Mouse (Mus musculus): ENCODE results near the gene Kif18a. TPM values are rescaled to one million over a fixed set of nuclear protein-coding genes. Genes with fewer than 3 reads are reported as not detected.

Kif18a gene
- polyA plus RNA-seq, 1 experiment, result 11.0 TPM

DNA sequence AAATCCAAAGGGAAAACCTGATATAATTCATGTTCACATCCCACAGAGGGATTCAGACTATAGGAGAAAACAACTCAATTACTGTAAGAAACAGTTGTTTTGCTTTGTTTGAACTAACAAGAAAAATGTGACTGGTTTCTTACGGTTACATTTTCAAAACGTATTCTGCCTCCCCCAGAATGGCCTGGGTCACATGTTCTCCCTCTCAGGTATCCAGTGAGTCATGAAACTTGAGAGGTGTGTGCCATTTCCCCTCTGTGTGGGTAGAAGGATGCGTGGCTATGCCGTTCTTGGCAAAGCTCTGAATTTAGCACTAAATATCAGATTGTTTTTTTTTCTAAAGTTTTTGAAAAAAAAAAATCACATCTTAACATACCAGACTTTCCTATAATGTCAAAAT, 68.2 kb downstream of the Kif18a start:
- H3K4me1 ChIP-seq (ENCODE audit: control insufficient read depth, insufficient read depth, low read length), result no peaks in the 10 kb centered on the region
- no peak overlapping the region for H3K27ac ChIP-seq (ENCODE audit: insufficient read depth, low read length)
- H3K4me3 ChIP-seq (ENCODE audit: insufficient read depth, low read length), result no peak overlapping the region
- TF ChIP-seq CTCF (IDR thresholded peaks at IDR 0.05; ENCODE audit: borderline replicate concordance, insufficient read depth, low read length) (no peak), POLR2A (IDR thresholded peaks at IDR 0.05; ENCODE audit: low read depth, low read length) (no peak)

DNA sequence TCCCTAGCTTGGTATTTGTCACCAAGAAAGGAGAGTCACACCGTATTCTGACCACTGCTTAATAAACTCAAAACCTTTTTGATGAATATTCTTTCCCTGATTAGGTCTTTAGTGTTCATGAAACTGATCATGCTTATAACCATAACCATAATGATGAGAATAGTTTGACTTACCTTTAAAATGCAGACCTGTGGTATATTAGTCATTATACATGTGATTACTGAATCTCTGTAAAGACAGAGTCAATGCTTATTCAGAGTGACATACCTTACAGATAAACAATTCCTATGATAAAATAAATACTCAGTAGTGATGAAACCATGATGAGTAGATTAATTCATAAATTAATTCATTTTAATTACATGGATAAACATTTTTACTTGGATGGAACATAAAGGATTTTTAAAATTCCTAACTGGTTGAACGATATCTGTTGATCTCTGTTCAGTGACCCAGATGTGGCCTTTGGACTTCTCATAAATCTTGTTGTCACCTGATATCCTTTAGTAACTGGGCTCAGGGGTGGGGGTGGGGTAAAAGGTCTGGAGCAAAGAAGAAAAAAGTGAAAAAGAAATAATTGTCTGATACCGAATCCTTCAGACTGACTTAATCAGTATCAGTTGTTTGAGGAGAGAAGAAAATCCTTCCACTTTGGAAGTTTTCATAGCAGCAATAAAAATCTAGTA, 78.1 kb downstream of the Kif18a start:
- no peak overlapping the region for H3K4me3 ChIP-seq (ENCODE audit: insufficient read depth, low read length)
- no peaks in the 10 kb centered on the region for H3K4me1 ChIP-seq (ENCODE audit: control insufficient read depth, insufficient read depth, low read length)
- TF ChIP-seq CTCF (IDR thresholded peaks at IDR 0.05; ENCODE audit: borderline replicate concordance, insufficient read depth, low read length), result no peak
- no peak for TF ChIP-seq POLR2A (IDR thresholded peaks at IDR 0.05; ENCODE audit: low read depth, low read length)
- no peak overlapping the region for H3K27ac ChIP-seq (ENCODE audit: insufficient read depth, low read length)

DNA sequence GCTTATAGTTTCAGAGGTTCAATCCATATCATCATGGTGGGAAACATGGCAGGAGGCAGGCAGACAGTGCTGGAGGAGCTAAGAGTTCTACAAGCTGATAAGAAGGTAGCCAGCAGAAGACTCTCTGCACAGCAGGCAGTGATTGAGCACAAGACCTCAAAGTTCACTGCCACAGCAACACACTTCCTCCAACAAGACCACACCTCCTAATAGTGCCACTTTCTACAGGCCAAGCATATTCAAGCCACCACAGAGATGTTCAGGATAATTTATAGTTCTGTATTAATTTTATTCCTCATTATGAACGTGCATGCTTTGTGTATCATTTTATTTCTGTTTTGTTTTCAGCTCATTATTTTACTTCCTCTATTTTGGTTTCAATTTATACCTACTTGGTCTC, 85.4 kb downstream of the Kif18a start:
- H3K4me3 ChIP-seq (ENCODE audit: insufficient read depth, low read length), result no peak overlapping the region
- TF ChIP-seq POLR2A (IDR thresholded peaks at IDR 0.05; ENCODE audit: low read depth, low read length) (no peak), CTCF (IDR thresholded peaks at IDR 0.05; ENCODE audit: borderline replicate concordance, insufficient read depth, low read length) (no peak)
- H3K27ac ChIP-seq (ENCODE audit: insufficient read depth, low read length), result no peak overlapping the region
- H3K4me1 ChIP-seq (ENCODE audit: control insufficient read depth, insufficient read depth, low read length), result no peaks in the 10 kb centered on the region

DNA sequence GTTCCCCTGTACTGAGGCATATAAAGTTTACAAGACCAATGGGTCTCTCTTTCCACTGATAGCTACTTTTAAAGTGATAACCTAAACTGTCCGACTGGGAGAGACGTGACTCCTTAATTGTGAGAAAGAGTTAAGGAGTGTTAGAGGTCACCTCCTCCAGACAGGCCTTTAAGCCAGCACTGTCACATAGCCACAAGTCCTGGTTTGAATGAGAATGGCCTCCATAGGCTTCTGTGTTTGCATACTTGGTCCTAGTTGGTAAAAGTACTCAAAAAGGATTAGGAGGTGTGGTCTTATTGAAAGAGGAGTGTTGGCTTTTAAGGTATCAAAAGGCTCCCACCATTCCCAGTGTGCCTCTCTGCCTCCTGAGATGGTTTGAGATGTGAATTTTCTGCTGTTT, 94.3 kb downstream of the Kif18a start:
- H3K27ac ChIP-seq (ENCODE audit: insufficient read depth, low read length), result no peak overlapping the region
- TF ChIP-seq CTCF (IDR thresholded peaks at IDR 0.05; ENCODE audit: borderline replicate concordance, insufficient read depth, low read length), result no peak
- no peak for TF ChIP-seq POLR2A (IDR thresholded peaks at IDR 0.05; ENCODE audit: low read depth, low read length)
- H3K4me3 ChIP-seq (ENCODE audit: insufficient read depth, low read length), result no peak overlapping the region
- H3K4me1 ChIP-seq (ENCODE audit: control insufficient read depth, insufficient read depth, low read length), result no peaks in the 10 kb centered on the region

DNA sequence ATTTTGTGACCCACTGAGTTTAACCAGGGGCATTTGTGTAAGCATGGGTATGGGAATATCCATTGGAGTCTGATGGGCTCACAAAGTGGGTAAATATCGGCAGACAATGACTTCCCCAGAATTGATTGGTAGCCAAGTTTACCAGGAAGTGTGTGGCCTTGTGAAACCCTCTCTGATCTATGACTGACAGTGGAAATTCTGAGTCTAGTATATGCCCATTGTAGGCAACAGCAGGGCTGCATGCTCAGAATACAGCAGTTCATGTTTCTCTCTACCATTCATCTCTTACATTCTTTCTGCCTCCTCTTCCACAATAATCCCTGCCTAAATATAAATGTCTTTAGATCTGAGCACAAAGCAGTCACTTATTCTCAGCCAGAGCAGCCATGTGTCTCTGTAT, 103.5 kb downstream of the Kif18a start:
- Histone ChIP-seq H3K27ac (ENCODE audit: insufficient read depth, low read length) (no peak overlapping the region), H3K4me1 (ENCODE audit: control insufficient read depth, insufficient read depth, low read length) (no peaks in the 10 kb centered on the region), H3K4me3 (ENCODE audit: insufficient read depth, low read length) (no peak overlapping the region)
- TF ChIP-seq POLR2A (IDR thresholded peaks at IDR 0.05; ENCODE audit: low read depth, low read length), result no peak

DNA sequence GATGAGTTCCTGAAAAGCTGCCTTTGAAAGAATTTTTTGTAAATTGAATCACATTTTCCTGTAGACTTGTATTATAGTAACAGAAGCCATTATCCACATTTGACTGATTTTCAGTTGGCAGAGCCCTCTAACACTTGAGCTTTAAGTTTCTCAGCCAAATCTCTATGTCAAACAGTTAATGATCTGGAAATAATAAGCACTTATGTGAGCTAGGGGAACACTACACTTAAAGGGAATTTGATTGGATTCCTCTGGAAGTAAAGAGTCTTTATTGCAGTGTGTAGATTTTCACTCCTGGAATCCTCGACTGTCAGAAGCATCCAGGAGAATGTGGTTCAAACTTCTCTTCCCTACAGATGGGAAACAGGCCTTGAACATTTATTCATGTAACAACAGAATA, 105.7 kb downstream of the Kif18a start:
- Histone ChIP-seq H3K4me1 (ENCODE audit: control insufficient read depth, insufficient read depth, low read length) (no peaks in the 10 kb centered on the region), H3K4me3 (ENCODE audit: insufficient read depth, low read length) (no peak overlapping the region), H3K27ac (ENCODE audit: insufficient read depth, low read length) (no peak overlapping the region)
- TF ChIP-seq CTCF (IDR thresholded peaks at IDR 0.05; ENCODE audit: borderline replicate concordance, insufficient read depth, low read length), result no peak
- TF ChIP-seq POLR2A (IDR thresholded peaks at IDR 0.05; ENCODE audit: low read depth, low read length), result no peak

DNA sequence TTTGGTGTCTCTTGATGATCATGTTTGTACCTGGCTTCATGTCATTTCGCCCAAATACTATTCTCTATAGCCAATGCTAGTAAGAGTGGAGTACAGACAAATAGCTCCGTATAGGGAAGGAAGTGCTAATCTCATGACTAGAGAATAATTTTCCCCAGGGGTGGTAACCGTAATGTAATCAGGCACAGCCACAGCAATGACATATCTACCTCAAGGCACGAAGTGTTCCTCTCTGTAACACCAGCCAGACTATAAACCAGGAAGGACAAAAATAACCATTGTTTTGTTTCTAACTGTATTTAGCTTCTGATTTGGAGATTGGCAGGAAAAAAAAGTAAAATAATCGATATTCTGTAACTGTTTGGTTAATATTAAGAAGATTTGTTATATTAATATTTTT, 108.2 kb downstream of the Kif18a start:
- no peak overlapping the region for H3K4me3 ChIP-seq (ENCODE audit: insufficient read depth, low read length)
- no peak for TF ChIP-seq POLR2A (IDR thresholded peaks at IDR 0.05; ENCODE audit: low read depth, low read length)
- no peak for TF ChIP-seq CTCF (IDR thresholded peaks at IDR 0.05; ENCODE audit: borderline replicate concordance, insufficient read depth, low read length)
- H3K27ac ChIP-seq (ENCODE audit: insufficient read depth, low read length), result no peak overlapping the region
- H3K4me1 ChIP-seq (ENCODE audit: control insufficient read depth, insufficient read depth, low read length), result no peaks in the 10 kb centered on the region

DNA sequence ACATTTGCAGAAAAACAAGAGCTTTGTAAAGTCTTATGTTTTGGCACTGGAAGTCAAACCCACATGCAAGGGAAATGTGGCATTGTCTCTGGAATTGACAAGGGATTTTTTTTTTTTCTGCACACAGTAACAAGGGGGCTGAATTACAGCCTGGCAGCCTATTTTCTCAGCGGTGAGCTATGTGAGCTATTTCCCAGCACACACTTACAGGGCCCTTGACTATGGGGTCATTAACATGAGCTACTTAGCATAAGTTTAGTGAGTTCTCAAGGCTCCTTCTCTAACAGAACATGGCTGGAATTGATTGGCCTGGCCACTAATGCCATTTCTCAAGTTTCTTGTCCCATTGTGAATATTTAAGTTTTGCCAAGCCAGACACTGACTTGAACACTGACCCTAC, 109.4 kb downstream of the Kif18a start:
- no peak for TF ChIP-seq POLR2A (IDR thresholded peaks at IDR 0.05; ENCODE audit: low read depth, low read length)
- TF ChIP-seq CTCF (IDR thresholded peaks at IDR 0.05; ENCODE audit: borderline replicate concordance, insufficient read depth, low read length), result no peak
- no peak overlapping the region for H3K27ac ChIP-seq (ENCODE audit: insufficient read depth, low read length)
- no peak overlapping the region for H3K4me3 ChIP-seq (ENCODE audit: insufficient read depth, low read length)
- H3K4me1 ChIP-seq (ENCODE audit: control insufficient read depth, insufficient read depth, low read length), result no peaks in the 10 kb centered on the region

Other genes with a start within 250 kb of the Kif18a start
- gene Mettl15, start within 50 bp of the Kif18a start, polyA plus RNA-seq (2011; ENCODE audit: insufficient read length, low read depth, missing spikeins), result 6.0 and 10.3 TPM in 2 replicates